Mouse (Mus musculus): ENCODE data around the gene Dock10.

DNA sequence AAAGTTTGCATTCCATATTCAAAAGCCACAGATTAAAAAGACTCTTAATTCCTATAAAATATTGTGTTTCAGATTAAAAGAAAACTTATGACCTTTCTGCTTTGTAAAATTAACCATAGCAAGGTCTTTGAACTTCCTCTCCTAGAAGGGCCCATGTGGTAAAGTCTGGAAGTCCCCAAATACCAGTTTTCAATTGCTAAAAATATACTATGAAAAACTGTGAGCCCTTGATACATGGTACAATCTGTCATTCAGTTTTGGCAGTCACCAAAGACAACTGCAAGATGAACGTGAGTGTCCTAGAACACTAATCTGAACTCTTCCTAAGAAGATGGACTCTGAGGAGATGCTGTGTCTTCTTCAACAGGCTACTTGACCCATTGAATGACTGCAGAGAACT is 117.0 kb downstream of the Dock10 start:
- no peak for TF ChIP-seq CEBPB (IDR thresholded peaks at IDR 0.05; ENCODE audit: insufficient read depth, poor library complexity, severe bottlenecking)
- no peak for TF ChIP-seq POLR2A (IDR thresholded peaks at IDR 0.05; ENCODE audit: insufficient read length, low read depth)
- TF ChIP-seq MYOD1 (IDR thresholded peaks at IDR 0.05; ENCODE audit: control insufficient read depth in 1 of 3, insufficient read length in 2 of 3, low read depth in 2 of 3), result no peak
- TF ChIP-seq USF1 (IDR thresholded peaks at IDR 0.05; ENCODE audit: low read depth), result no peak
